Mouse (Mus musculus) adrenal gland, postnatal 4 days (tissue): ENCODE measurements around the gene Ten1. TPM values are rescaled to one million over a fixed set of nuclear protein-coding genes. Genes with fewer than 3 reads are reported as not detected.
A peak's percentile ranks its signal among the peaks of the same experiment; 100 is the strongest.

ENCODE experiments used
- DNase-seq, 2 experiments: peaks; one replicate each; pipeline ENCODE4 v3.0.0; 2021 to 2022; ENCODE audit warnings: low spot score in 2 of 2, mixed read lengths in 2 of 2
- long read RNA-seq, 2 experiments: library from polyadenylated mRNA; stranded (forward); transcript quantifications; one replicate each; pipeline ENCODE4 v2.0.0; 2021
- total RNA-seq, 2 experiments: library from RNA; stranded (reverse); gene quantifications; 2 replicates each; pipeline ENCODE4 v1.2.3; 2021

Gene Ten1
- 10 to 100 TPM; 31.6 to 32.9 TPM for total RNA-seq
- long read RNA-seq, experiment 1, transcript Ten1-201 (4 exons, 902 nt) = major isoform, 12 of 16 reads
- long read RNA-seq, experiment 1, partial matches to known transcripts = 1 of 16 reads
- long read RNA-seq, experiment 1, other reads (novel, unspliced or antisense) = 2 of 16 reads
- long read RNA-seq, experiment 2, transcript Ten1-201 (4 exons, 902 nt) = major isoform, 18 of 20 reads
- long read RNA-seq, experiment 2, partial matches to known transcripts = 0 of 20 reads
- long read RNA-seq, experiment 2, other reads (novel, unspliced or antisense) = 0 of 20 reads

- DNase-seq = peak; percentile 89 to 97
Observed at GRCm38 (mm10) chr11:116198639-116199531, at the start of gene Ten1, which contains the start of gene Acox1. TSS of gene Ten1 (plus strand) at chr11:116198855. TSS of gene Acox1 (minus strand) at chr11:116199045.

- DNase-seq = no peak
Observed at GRCm38 (mm10) chr11:116149341-116149740, 49.3 kb upstream of the Ten1 start.

- no peak for DNase-seq
Observed at GRCm38 (mm10) chr11:116150960-116151359, 47.7 kb upstream of the Ten1 start.

- no peak for DNase-seq
Observed at GRCm38 (mm10) chr11:116161312-116161711, 37.3 kb upstream of the Ten1 start.

GRCm38 (mm10) chr11:116162146-116162545, 36.5 kb upstream of the Ten1 start:
- DNase-seq = no peak

- DNase-seq = no peak
Observed at GRCm38 (mm10) chr11:116163002-116163401, 35.7 kb upstream of the Ten1 start.

GRCm38 (mm10) chr11:116167232-116167631, 31.4 kb upstream of the Ten1 start:
- no peak for DNase-seq

- DNase-seq = peak; percentile 74 to 88
Observed at GRCm38 (mm10) chr11:116167884-116168439, 30.7 kb upstream of the Ten1 start, which contains the start of gene Fbf1. TSS of gene Fbf1 (minus strand) at chr11:116168166.

GRCm38 (mm10) chr11:116169214-116169613, 29.4 kb upstream of the Ten1 start:
- no peak for DNase-seq

- DNase-seq = no peak
Observed at GRCm38 (mm10) chr11:116170003-116170800, 28.5 kb upstream of the Ten1 start.

GRCm38 (mm10) chr11:116171959-116172358, 26.7 kb upstream of the Ten1 start:
- no peak for DNase-seq

GRCm38 (mm10) chr11:116174775-116175448, 23.7 kb upstream of the Ten1 start:
- DNase-seq = peak in 1 of 2 experiments; percentile 41

GRCm38 (mm10) chr11:116176010-116176409, 22.6 kb upstream of the Ten1 start:
- no peak for DNase-seq

- no peak for DNase-seq
Observed at GRCm38 (mm10) chr11:116178411-116179121, 20.1 kb upstream of the Ten1 start.

GRCm38 (mm10) chr11:116185836-116186235, 12.8 kb upstream of the Ten1 start:
- no peak for DNase-seq

- no peak for DNase-seq
Observed at GRCm38 (mm10) chr11:116186360-116186759, 12.3 kb upstream of the Ten1 start.

- no peak for DNase-seq
Observed at GRCm38 (mm10) chr11:116187226-116187930, 11.3 kb upstream of the Ten1 start.

GRCm38 (mm10) chr11:116194619-116195018, 4.0 kb upstream of the Ten1 start:
- no peak for DNase-seq

GRCm38 (mm10) chr11:116195252-116195651, 3.4 kb upstream of the Ten1 start:
- DNase-seq = no peak
